Mouse (Mus musculus) A20 (cell line): ENCODE results near the gene Nom1.
"Not testable (repeated sequence)": the region's sequence is repeated elsewhere in the genome, so short reads cannot be mapped to it uniquely, and the experiment has no call there.

Experiments used
- DNase-seq: peaks from one replicate; pipeline ENCODE4 v3.0.0-alpha.2; 2011; ENCODE audit warnings: low read depth, low spot score

The Nom1 gene

DNA sequence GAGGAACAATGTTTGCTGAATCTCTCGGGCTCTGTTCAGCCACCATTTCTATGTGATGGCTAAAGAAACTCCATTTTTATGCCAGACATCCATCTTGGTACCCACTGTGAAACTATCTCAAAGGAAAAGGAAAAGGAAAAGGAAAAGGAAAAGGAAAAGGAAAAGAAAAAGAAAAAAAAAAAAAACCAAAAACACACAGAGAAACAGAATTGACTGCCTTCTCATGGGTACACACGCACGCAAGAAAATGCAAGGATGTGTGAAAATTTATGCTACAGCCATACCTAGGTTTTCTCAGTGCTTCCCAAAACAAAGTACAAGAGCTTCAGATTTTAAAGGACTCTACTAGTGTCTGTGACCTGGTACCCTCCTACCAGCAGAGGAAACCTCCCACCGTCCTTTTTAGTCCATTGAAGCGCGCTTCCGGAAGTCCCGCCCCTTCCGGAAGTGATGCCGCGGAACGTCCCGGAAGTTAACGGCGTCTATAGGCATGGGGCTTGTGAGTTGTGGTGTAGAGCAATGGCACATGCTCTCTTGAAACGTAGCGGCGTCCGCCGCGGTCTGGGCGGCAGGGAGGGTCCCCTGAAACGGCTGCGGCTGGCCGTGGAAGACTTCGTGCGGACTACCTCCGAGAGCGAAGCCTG, at the start of gene Nom1:
TSS of gene Nom1 (plus strand) at position 437 of the 644 bp plus-strand sequence.
- DNase-seq, result peak; percentile 97

DNA sequence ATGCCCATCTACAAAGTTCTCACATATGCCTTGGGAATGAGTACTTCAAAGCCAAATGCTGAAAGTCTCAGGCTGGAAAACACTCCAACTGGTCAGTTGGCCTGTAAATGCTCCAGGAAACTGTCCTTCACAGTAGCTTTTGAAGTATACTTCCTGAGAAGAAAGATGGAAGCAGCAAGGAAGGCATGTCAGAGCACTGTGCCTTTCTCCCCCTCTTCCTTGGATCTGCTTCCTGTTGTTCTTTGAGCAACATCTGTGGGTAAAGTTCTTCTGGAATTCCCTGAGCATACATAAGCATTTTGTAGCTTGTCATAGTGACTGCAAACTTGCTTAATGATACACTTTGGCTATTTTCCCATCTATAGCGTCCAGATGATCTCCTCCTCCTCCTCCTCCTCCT, 46.9 kb upstream of the Nom1 start:
- no peak for DNase-seq

DNA sequence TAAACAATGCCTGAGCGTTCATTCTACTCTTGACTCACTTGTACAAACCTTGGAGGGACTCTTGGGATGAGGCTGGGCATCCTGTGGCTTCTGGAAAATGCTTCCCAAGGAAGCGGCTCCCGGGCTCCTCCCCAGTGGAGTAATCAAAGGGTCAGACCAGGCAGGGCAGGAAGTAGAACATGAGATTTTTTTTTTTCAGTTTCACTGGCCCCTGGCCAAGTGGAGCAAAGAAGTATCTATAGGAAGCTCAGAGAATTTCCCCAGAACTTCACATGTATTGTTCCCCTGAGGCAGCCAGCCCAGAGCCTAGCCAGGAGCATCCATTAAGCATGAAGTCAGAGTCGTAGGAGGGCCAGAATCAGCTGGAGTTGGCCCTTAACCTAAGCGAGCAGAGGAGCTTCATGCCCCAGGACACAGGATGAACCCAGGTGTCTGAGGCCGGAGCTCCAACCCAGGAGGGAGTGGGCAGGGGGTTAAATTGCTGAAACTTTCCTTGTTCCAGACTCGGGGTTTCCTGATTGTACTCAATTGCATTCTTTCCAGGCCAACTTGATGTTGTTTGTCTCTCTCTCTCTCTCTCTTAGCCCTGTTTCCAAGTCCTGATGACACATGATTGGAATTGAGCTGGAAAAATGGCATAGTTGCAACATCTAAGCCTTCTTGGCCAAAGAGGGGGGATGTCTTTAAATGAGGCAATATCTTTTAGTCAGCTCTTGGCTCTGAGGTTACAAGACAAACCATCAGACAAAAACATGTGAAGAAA, 46.1 kb upstream of the Nom1 start:
- DNase-seq, result no peak

DNA sequence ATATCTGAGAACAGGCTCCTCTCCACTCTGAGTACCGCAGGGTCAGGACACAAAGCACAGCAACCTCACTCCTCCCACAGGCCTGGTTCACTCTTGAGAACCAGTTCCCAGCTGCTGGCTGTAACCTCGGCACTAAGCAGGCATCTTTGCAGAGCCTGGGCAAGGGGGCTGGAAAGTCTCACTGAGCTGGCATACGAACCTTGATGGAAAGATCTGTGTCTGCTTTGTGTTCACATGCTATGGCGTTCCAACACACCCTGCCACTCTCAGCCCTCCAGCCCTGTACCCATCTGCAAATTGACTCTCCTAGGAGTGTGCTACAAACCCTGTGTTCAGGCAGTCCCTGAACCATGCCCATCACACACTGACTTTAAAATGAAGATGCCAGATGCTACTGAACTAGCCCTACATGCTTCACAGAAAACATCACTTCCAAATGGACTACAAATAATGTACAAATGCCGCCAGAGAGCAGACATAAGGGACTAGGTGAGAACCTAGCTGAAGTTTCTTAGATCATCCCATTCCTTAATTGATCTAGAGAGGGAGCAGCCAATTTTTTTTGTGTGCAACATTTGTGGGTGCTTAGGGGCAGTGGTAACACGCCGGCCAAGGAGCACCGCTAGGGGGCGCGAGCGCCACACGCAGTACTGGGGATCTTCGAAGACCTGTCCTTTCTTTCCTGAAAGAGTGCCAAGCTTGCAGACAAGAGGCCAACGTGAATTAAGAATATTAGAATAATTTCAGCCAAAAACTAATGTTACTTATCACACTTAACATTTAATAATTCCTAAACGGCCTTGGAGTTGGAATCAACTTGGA, 45.3 kb upstream of the Nom1 start:
- peak; percentile 70 for DNase-seq

DNA sequence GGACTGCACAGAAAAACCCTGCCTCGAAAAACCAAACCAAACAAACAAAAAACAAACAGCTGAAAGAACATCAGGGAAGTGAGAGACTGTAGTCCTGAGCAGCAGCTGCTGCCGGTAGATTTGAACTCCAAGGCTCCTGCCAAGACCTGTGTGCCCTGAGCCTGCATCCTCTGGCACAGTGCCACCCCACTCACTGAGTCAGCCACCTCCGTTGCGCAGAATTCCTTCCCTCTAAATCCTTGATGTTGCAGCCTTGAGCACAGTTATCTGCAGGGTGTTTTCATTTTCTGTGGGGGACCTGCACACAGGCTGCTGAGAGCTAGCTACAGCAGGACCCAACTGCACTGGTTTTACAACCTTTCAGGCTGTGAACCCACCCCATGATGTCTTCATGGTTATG, 36.0 kb upstream of the Nom1 start:
- DNase-seq, result no peak

- no peak for DNase-seq
Measured at GRCm38 (mm10) chr5:29410854-29411253, 23.6 kb upstream of the Nom1 start.

GRCm38 (mm10) chr5:29413041-29413440, 21.4 kb upstream of the Nom1 start:
- no peak for DNase-seq

DNA sequence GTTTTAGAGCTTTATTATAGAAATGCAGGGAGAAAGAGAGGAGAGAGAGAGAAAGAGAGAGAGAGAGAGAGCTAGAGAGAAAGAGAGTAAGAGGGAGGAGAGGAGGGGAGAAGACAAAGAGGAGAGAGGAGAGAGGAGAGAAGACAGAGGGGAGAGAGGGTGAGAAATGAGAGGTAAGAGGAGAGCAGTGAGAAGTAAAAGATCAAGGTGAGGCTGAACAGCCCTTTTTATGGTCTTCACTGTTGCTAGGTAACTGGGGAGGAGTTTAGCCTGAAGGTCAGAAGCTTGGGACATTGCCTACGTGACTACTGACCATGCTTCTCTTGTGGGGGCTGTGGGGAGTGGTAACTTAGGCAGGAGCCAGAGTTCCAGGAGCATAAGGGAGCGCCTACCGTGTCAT, 11.1 kb upstream of the Nom1 start:
- not testable (repeated sequence) for DNase-seq

- DNase-seq, result no peak
Measured at GRCm38 (mm10) chr5:29434872-29435358, 451 bp downstream of the Nom1 start.

DNA sequence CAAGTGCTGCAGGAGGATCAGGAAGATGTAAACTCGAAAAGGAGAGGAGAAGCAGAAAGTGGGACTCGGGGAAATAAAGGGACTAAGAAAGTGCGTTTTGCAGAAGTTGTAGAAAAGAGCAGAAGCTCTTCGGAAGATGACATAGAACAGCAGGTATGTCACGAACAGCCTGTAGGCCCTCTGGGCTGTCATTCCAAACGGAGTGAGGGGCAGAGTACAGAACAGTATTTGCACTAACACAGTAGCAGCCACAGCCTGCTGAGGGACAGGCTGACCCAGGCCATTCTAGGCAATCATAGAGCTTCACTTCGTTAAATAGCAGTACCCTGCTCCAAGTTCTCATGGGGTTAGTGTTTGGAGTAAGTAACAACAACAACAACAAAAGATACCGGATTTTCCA, 1.0 kb downstream of the Nom1 start:
- DNase-seq, result no peak

GRCm38 (mm10) chr5:29436728-29437127, 2.3 kb downstream of the Nom1 start:
- not testable (repeated sequence) for DNase-seq

DNA sequence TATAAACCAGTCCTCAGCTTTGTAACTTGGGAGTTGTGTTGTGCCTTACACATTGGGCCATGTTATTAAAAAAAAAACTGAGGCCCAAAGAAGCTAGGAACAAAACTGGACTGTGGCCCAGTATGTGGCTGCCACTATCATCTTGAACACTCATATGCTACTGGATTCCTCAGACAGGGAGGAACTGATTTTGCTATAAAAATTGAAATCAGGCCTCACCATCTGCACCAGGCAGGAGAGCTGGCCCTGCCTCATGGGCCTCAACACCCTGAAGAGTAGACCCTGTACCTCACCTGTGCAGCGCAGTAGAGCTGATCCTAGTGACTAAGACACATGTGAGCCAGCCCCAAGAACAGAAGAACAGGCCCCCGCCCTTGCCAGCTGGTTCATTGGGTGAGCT, 10.8 kb downstream of the Nom1 start:
- DNase-seq, result no peak

- no peak for DNase-seq
Measured at GRCm38 (mm10) chr5:29452352-29452751, 17.9 kb downstream of the Nom1 start.

DNA sequence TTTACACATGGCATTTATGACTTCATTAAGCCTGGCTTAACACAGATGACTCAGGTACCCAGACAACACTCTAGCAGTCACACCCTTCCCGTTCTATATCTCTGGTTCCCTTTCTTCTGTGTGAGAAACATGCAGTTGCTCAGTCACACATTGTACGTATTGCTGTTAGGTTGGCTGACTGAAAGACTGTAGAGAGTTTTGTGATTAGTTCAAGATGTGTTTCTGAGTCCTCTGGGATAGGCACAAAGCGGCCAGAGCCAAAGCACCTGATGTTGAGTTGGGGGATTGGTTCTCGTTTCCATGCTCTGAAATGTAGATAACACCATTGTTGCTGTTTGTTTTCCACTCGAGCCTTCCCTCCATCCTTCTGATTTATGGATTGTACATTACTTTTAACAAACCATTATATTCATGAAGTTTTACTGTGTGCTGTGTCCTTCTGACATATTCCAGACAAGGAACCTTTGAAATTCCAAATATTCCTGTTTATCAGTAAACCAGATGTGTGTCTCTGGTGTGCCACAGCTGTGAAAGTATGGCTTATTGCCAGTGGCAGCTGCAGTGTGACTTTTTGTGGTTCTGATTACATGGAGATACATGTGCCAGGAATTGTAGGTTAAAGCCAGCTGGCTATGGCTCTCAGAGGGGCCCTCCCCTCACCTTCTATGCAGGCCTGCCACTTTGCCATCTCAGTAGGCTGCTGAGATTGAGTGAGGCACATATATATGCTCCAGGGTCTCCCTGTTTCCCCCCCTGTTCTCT, 22.6 kb downstream of the Nom1 start:
- DNase-seq, result no peak

- DNase-seq, result no peak
Measured at GRCm38 (mm10) chr5:29462943-29463686, 28.7 kb downstream of the Nom1 start.

- DNase-seq, result peak; percentile 74
Measured at GRCm38 (mm10) chr5:29467489-29468350, 33.3 kb downstream of the Nom1 start.

DNA sequence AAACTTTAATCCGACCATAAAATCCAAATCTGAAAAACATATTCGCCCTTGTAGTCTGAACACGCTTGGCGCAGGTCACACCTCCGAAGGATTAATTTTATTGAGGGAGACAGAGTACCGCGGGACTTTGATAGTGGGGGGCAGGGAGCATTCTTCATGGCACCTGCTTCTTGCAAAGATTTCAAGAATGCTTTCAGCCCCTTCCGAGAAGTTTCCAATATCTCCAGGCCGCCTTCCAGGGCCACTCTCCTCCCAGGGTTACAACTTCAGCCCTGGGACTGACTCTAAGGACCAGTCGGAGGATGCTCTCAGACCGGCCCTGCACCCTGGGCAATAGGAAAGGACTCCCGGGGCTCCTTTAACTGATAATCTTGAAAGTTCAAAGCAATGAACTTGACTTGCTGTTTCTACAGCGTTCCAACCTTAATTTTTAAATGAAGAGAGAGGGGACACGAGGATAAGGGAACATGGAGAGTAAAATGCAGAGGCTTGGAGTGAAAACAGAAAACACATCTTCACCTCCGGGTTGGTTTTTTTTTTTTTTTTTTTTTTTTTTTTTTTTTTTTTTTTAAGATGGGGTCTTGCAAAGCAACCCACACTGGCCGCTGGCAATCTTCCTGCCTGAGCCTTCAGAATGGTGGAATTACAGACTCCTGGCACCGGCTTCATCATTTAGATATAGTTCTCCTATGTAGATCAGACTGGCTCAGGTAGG, 34.0 kb downstream of the Nom1 start:
- DNase-seq, result no peak

DNA sequence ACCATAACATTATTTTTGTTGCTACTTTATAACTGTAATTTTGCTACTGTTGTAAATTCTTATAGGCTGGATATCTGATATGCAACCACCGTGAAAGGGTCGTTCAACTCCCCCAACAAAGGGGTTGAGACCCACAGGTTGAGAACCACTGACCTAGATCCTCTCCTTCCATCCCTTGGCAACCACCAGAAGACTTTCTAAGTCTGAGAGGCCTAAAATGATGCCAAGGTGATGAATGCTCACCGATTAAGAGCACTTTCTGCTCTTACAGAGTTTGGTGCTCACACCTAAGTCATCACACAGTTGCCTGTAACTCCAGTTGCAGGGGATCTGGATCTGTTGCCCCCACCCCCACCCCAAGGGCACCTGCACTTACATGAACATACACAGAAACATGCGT, 35.0 kb downstream of the Nom1 start:
- no peak for DNase-seq

- DNase-seq, result no peak
Measured at GRCm38 (mm10) chr5:29470271-29470670, 35.8 kb downstream of the Nom1 start.
